8 mouse cellular contexts compared by ENCODE assay signal in the genomic region with DNA sequence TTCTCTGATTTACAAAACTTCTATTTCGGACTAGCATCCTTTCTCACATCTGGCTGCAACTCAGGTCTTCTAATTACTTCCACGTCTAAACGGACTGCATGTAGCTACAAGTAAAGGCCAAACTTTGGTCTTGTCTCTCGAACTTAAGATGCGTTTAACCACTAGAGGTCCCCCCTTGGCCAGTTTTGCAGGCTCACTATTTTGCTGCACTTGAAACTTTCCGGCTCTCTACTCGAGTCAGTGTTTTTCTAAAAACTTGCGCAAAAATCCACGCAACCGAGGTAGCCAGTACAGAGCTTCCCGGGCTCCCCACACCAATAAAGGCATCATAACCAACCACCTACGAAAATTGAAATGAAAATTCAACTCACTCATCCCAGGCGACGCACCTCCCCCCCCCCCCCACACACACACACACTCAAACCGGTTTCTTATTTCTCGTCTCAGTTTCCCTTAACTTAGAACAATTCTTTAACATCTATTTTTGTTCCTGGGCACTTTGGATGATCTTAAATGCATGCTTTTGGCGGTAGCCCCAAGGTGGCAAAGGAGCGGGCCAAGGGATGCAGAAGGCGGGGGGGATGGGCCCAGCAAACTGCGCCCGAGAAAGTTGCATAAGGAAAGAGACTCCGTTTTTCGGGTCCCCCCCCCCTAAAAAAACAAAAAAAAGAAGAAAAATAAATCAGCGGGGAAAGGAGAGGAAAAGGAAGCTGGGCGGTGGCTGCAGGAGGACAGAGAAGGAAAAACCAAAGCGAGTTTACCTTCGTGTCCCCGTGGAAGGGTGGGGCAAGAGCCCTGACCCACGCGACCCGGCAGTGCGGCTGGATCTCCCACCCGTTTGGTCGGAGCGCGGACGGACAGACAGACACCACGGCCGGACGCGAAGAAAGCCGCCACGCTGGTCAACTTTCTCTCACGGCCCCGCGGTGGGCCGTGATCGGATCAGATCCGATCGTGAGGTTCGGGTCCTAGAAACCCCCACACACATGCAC. TPM values are rescaled to one million over a fixed set of nuclear protein-coding genes. Genes with fewer than 3 reads are reported as not detected.
DNase-seq lines count a peak whose midpoint lies in the region; ATAC-seq and TF ChIP-seq lines count a peak whose summit lies in the region.

No protein-coding gene starts in this region.

- peak overlapping the region; percentile 78 to 96 (median 86) for H3K4me3 ChIP-seq in CH12.LX (replicated peaks in 1 of 3; ENCODE audit: low read depth in 2 of 3, low read length in 2 of 3, poor library complexity in 1 of 3)
- H3K4me3 ChIP-seq in forebrain, embryonic 14.5 days (ENCODE audit: low read depth, low read length) = peak overlapping the region; percentile 80
- peak overlapping the region; percentile 65 for H3K4me3 ChIP-seq in liver, embryonic 15.5 days (replicated peaks)
- H3K4me3 ChIP-seq in neural tube, embryonic 11.5 days (ENCODE audit: low read depth, low read length) = peak overlapping the region; percentile 84
- H3K4me3 ChIP-seq in stomach, embryonic 16.5 days (replicated peaks; ENCODE audit: low read length) = peak overlapping the region; percentile 87

- in situ Hi-C loops in CH12.LX (cut with MboI; ENCODE audit: low pct_ligation_motif_present, low pct_unique_long_range_greater_than_20kb, low sequenced_read_pairs) = loop anchor here (25.0 kb wide), 1 partner anchor 514 kb away; no protein-coding TSS in a partner anchor

- peak; percentile 5; the same call in 1 of the 2 replicates for ATAC-seq in forebrain, embryonic 14.5 days
- no peak for ATAC-seq in liver, embryonic 15.5 days (ENCODE audit: insufficient read depth)
- no peak for ATAC-seq in neural tube, embryonic 11.5 days (ENCODE audit: insufficient read depth, low FRiP score, low TSS enrichment)
- ATAC-seq in stomach, embryonic 16.5 days (ENCODE audit: insufficient read depth, low FRiP score) = peak; percentile 21; the same call in 1 of the 2 replicates

- under 1% methylated on average over 51 of the region's 51 CpGs for WGBS in forebrain, embryonic 14.5 days
- WGBS in liver, embryonic 15.5 days (ENCODE audit: insufficient replicate concordance) = under 1% methylated on average over 51 of the region's 51 CpGs
- WGBS in neural tube, embryonic 11.5 days = under 1% methylated on average over 51 of the region's 51 CpGs
- under 1% methylated on average over 51 of the region's 51 CpGs for WGBS in stomach, embryonic 16.5 days

- H3K36me3 ChIP-seq in CH12.LX (replicated peaks in 1 of 2; ENCODE audit: control insufficient read depth in 1 of 2, insufficient read depth in 1 of 2, low read length in 1 of 2) = peaks cover 0 to 16% of the 10 kb centered on the region in 2 experiments
- 0 out of 2 replicates have a peak, but pooled peaks cover under 1% of the 10 kb centered on the region for H3K36me3 ChIP-seq in forebrain, embryonic 14.5 days (ENCODE audit: control insufficient read depth, insufficient read depth, low read length)
- H3K36me3 ChIP-seq in liver, embryonic 15.5 days (replicated peaks) = no peaks in the 10 kb centered on the region
- H3K36me3 ChIP-seq in neural tube, embryonic 11.5 days (ENCODE audit: control insufficient read depth, insufficient read depth, low read length) = no peaks in the 10 kb centered on the region
- H3K36me3 ChIP-seq in stomach, embryonic 16.5 days (ENCODE audit: control insufficient read depth, insufficient read depth, low read length) = no peaks in the 10 kb centered on the region

- peaks cover 7 to 34% of the 10 kb centered on the region in 2 experiments for H3K4me1 ChIP-seq in CH12.LX (ENCODE audit: control insufficient read depth in 1 of 2, insufficient read depth in 2 of 2)
- H3K4me1 ChIP-seq in forebrain, embryonic 14.5 days (ENCODE audit: control insufficient read depth, insufficient read depth, low read length) = peaks cover 3% of the 10 kb centered on the region; the same call in 1 of the 2 replicates
- peaks cover 5% of the 10 kb centered on the region; the same call in 1 of the 2 replicates for H3K4me1 ChIP-seq in liver, embryonic 15.5 days (replicated peaks)
- H3K4me1 ChIP-seq in neural tube, embryonic 11.5 days (ENCODE audit: control insufficient read depth, insufficient read depth, low read length) = no peaks in the 10 kb centered on the region
- H3K4me1 ChIP-seq in stomach, embryonic 16.5 days (ENCODE audit: control insufficient read depth, insufficient read depth, low read length) = peaks cover 7% of the 10 kb centered on the region

- peaks cover 36% of the 10 kb centered on the region for H3K79me2 ChIP-seq in CH12.LX (replicated peaks; ENCODE audit: control insufficient read depth, extremely low read depth, insufficient read depth, poor library complexity, severe bottlenecking)

- intact Hi-C loops in heart, postnatal 10 days (cut with DNase I) = loop anchor here (1.0 to 5.0 kb wide), 6 partner anchors 119 to 624 kb away; a partner anchor contains a TSS

- dilution Hi-C loops in CH12.LX (cut with MboI; ENCODE audit: extremely low pct_ligation_motif_present, extremely low pct_unique_long_range_greater_than_20kb, low sequenced_read_pairs) = no loop called here

- TF ChIP-seq POLR2A in CH12.LX (IDR thresholded peaks at IDR 0.05; ENCODE audit: low read depth, low read length) = 0 out of 2 replicates have a peak, but pooled peaks have one; percentile 35

- peak overlapping the region; percentile 82; the same call in 1 of the 2 replicates for H3K27ac ChIP-seq in CH12.LX (ENCODE audit: insufficient read depth, low read depth)
- H3K27ac ChIP-seq in forebrain, embryonic 14.5 days (ENCODE audit: low read depth, low read length) = peak overlapping the region; percentile 94
- H3K27ac ChIP-seq in liver, embryonic 15.5 days (replicated peaks) = peak overlapping the region; percentile 64; the same call in 1 of the 2 replicates
- peak overlapping the region; percentile 62; the same call in 1 of the 2 replicates for H3K27ac ChIP-seq in neural tube, embryonic 11.5 days (ENCODE audit: low read depth, low read length)
- H3K27ac ChIP-seq in stomach, embryonic 16.5 days (ENCODE audit: low read length) = peak overlapping the region; percentile 96

- peak overlapping the region; percentile 53 for H3K4me2 ChIP-seq in CH12.LX (ENCODE audit: insufficient read depth, low read depth, poor library complexity, severe bottlenecking)
- H3K4me2 ChIP-seq in forebrain, embryonic 14.5 days (ENCODE audit: low read length) = peak overlapping the region; percentile 95
- H3K4me2 ChIP-seq in liver, embryonic 15.5 days = peak overlapping the region; percentile 84
- H3K4me2 ChIP-seq in neural tube, embryonic 11.5 days (ENCODE audit: low read depth) = peak overlapping the region; percentile 83
- H3K4me2 ChIP-seq in stomach, embryonic 16.5 days (ENCODE audit: low read depth, low read length) = peak overlapping the region; percentile 89

- H3K27me3 ChIP-seq in CH12.LX (replicated peaks) = no peaks in the 10 kb centered on the region
- H3K27me3 ChIP-seq in forebrain, embryonic 14.5 days (replicated peaks; ENCODE audit: control insufficient read depth, insufficient read depth, low read length) = no peaks in the 10 kb centered on the region
- H3K27me3 ChIP-seq in liver, embryonic 15.5 days = peaks cover 46% of the 10 kb centered on the region
- H3K27me3 ChIP-seq in neural tube, embryonic 11.5 days (ENCODE audit: control insufficient read depth, insufficient read depth, low read length) = no peaks in the 10 kb centered on the region
- H3K27me3 ChIP-seq in stomach, embryonic 16.5 days (ENCODE audit: control insufficient read depth, insufficient read depth, low read length) = no peaks in the 10 kb centered on the region

- H3K9ac ChIP-seq in CH12.LX (ENCODE audit: insufficient read depth, low read depth) = peak overlapping the region; percentile 88
- peak overlapping the region; percentile 92 for H3K9ac ChIP-seq in forebrain, embryonic 14.5 days (ENCODE audit: low read length)
- peak overlapping the region; percentile 49 for H3K9ac ChIP-seq in liver, embryonic 15.5 days
- H3K9ac ChIP-seq in neural tube, embryonic 11.5 days (ENCODE audit: low read length) = peak overlapping the region; percentile 96
- H3K9ac ChIP-seq in stomach, embryonic 16.5 days (ENCODE audit: low read length) = peak overlapping the region; percentile 93

- TF ChIP-seq RAD21 in CH12.LX (IDR thresholded peaks at IDR 0.05; ENCODE audit: low read depth, low read length) = peak; percentile 95

- no peaks in the 10 kb centered on the region for H3K9me3 ChIP-seq in CH12.LX (replicated peaks; ENCODE audit: low read length)
- no peaks in the 10 kb centered on the region for H3K9me3 ChIP-seq in forebrain, embryonic 14.5 days (replicated peaks; ENCODE audit: control insufficient read depth, low read length)
- no peaks in the 10 kb centered on the region for H3K9me3 ChIP-seq in liver, embryonic 15.5 days (replicated peaks)
- H3K9me3 ChIP-seq in neural tube, embryonic 11.5 days (ENCODE audit: control insufficient read depth, low read length) = no peaks in the 10 kb centered on the region
- no peaks in the 10 kb centered on the region for H3K9me3 ChIP-seq in stomach, embryonic 16.5 days (replicated peaks; ENCODE audit: control insufficient read depth, low read length)

- TF ChIP-seq CTCF in CH12.LX (conservative IDR thresholded peaks at IDR 0.05 in 1 of 2, IDR thresholded peaks at IDR 0.05 in 1 of 2; ENCODE audit: low read depth in 2 of 2, low read length in 2 of 2) = peak; percentile 26 to 86; a peak in 2 of 4 replicates

- peak; percentile 90 for DNase-seq in CH12.LX (ENCODE audit: extremely low read depth)
- DNase-seq in c-Kit-positive CD71-positive TER-119-positive erythroid progenitor cells, embryonic 14.5 days (ENCODE audit: low spot score) = peak; percentile 70
- DNase-seq in forebrain, embryonic 14.5 days (ENCODE audit: low spot score) = peak; percentile 94
- peak; percentile 92 for DNase-seq in heart, postnatal 10 days
- DNase-seq in kidney, postnatal 4 days = peak; percentile 77 to 87
- DNase-seq in neural tube, embryonic 11.5 days (ENCODE audit: low spot score) = peak; percentile 77

- TF ChIP-seq EP300 in CH12.LX (IDR thresholded peaks at IDR 0.05; ENCODE audit: low read length) = 0 out of 2 replicates have a peak, but pooled peaks have one; percentile 1

TF ChIP-seq in CH12.LX, 34 proteins besides CTCF, POLR2A, EP300 and RAD21 (continues in another document):
- no peak for TF ChIP-seq POLR2AphosphoS2 (IDR thresholded peaks at IDR 0.05; ENCODE audit: low read depth, low read length)
- no peak for TF ChIP-seq MAFK (IDR thresholded peaks at IDR 0.05; ENCODE audit: insufficient replicate concordance, low read length)
- TF ChIP-seq GABPA (IDR thresholded peaks at IDR 0.05; ENCODE audit: insufficient replicate concordance, low read depth, low read length) = no peak
- no peak for TF ChIP-seq ZMIZ1 (IDR thresholded peaks at IDR 0.05; ENCODE audit: low read depth, low read length)

RNA-seq across cellular contexts. Expression of a gene that starts 2.5 kb away (rescaled TPM):
- total RNA-seq in CH12.LX (2012; rRNA removed) (11.8 and 12.7 TPM in 2 replicates), CH12.LX (2014; rRNA removed) (19.5 and 23.4 TPM in 2 replicates)
- polyA plus RNA-seq in CH12.LX (2012; ENCODE audit: insufficient read length, low read depth) = 15.9 and 18.0 TPM in 2 replicates
- 18.0 and 24.5 TPM in 2 replicates for polyA plus RNA-seq in forebrain, embryonic 14.5 days (2014; fragmentation: Nextera tagmentation; extraction: Ambion mirVana)
- 10 to 100 TPM; 11.1 to 13.4 TPM for total RNA-seq in heart, postnatal 10 days (2021)
- 1.5 TPM in 2 replicates for polyA plus RNA-seq in liver, embryonic 15.5 days (2015; fragmentation: Nextera tagmentation; extraction: Ambion mirVana)
- polyA plus RNA-seq in neural tube, embryonic 11.5 days (2014; fragmentation: Nextera tagmentation; extraction: Ambion mirVana) = 20.0 and 20.5 TPM in 2 replicates
- 10.8 and 11.3 TPM in 2 replicates for polyA plus RNA-seq in stomach, embryonic 16.5 days (2015; fragmentation: Nextera tagmentation; extraction: Ambion mirVana)

Comparison
In these comparisons a context has a peak if more than half of its experiments do, and no peak if none do; other contexts are left out.
1. ATAC-seq: peak in forebrain, embryonic 14.5 days (single experiment) and stomach, embryonic 16.5 days (single experiment); none in liver, embryonic 15.5 days (single experiment) and neural tube, embryonic 11.5 days (single experiment).
2. Peak in every context shown above with its lines, with median percentiles within 50 percentile points of each other: DNase-seq, H3K27ac ChIP-seq, H3K4me2 ChIP-seq, H3K4me3 ChIP-seq and H3K9ac ChIP-seq.